Mouse (Mus musculus) liver, embryonic 13.5 days (tissue): Measurements from ENCODE around the gene Msl1. TPM values are rescaled to one million over a fixed set of nuclear protein-coding genes. Genes with fewer than 3 reads are reported as not detected.

ENCODE experiments used
- ATAC-seq: fragments of 200-750 bp; cut with Nextera tagmentation; 2 replicates; pipeline ENCODE4 v1.8.0; 2017; ENCODE audit warnings: low read depth, mild to moderate bottlenecking, moderate number of reproducible peaks, moderate library complexity
- DNase-seq: peaks from one replicate; pipeline ENCODE4 v3.0.0; 2022
- H3K27ac ChIP-seq: fragments of 300-500 bp; sonication (generic); 2 replicates; pipeline ENCODE4 v1.5.1; 2015; ENCODE audit warnings: moderate library complexity, mild to moderate bottlenecking, inconsistent platforms
- H3K27me3 ChIP-seq: fragments of 300-500 bp; sonication (generic); 2 replicates; pipeline ENCODE4 v1.6.1; 2015; ENCODE audit warnings: mild to moderate bottlenecking, inconsistent platforms
- H3K36me3 ChIP-seq: fragments of 300-500 bp; sonication (generic); 2 replicates; pipeline ENCODE4 v1.6.1; 2015; ENCODE audit warnings: mild to moderate bottlenecking, inconsistent platforms
- H3K4me1 ChIP-seq: fragments of 300-500 bp; sonication (generic); replicated peaks from 2 replicates; pipeline ENCODE4 v1.6.1; 2015; ENCODE audit warnings: inconsistent platforms
- H3K4me2 ChIP-seq: fragments of 300-500 bp; sonication (generic); 2 replicates; pipeline ENCODE4 v1.6.1; 2015; ENCODE audit warnings: inconsistent platforms, mild to moderate bottlenecking, moderate library complexity
- H3K4me3 ChIP-seq: fragments of 300-500 bp; sonication (generic); replicated peaks from 2 replicates; pipeline ENCODE4 v1.5.1; 2015; ENCODE audit warnings: mild to moderate bottlenecking, inconsistent platforms
- H3K9ac ChIP-seq: fragments of 300-500 bp; sonication (generic); 2 replicates; pipeline ENCODE4 v1.6.1; 2015; ENCODE audit warnings: mild to moderate bottlenecking, inconsistent platforms
- H3K9me3 ChIP-seq: fragments of 300-500 bp; sonication (generic); replicated peaks from 2 replicates; pipeline ENCODE4 v1.6.1; 2016; ENCODE audit warnings: inconsistent platforms
- WGBS: fragments of 180-500 bp; shearing (Covaris S2); methylation state at CpG from one replicate; pipeline ENCODE4 v1.1.7; 2015; ENCODE audit not compliant: insufficient replicate concordance; 5-methylcytosine and 5-hydroxymethylcytosine counted together
- polyA plus RNA-seq: library from polyadenylated mRNA; unstranded; fragments of >200 nt; fragmentation: Nextera tagmentation; extraction: Ambion mirVana; gene quantifications from 2 replicates; pipeline ENCODE4 v1.2.1, GENCODE M21; 2015

Msl1 gene
- polyA plus RNA-seq, 1 experiment from 2014 or later, result 6.8 TPM

- Histone ChIP-seq H3K4me2 (peak overlapping the region; percentile 69), H3K9ac (peak overlapping the region; percentile 72), H3K27ac (peak overlapping the region; percentile 93), H3K9me3 (no peaks in the 10 kb centered on the region), H3K36me3 (peaks cover 24% of the 10 kb centered on the region), H3K27me3 (no peaks in the 10 kb centered on the region), H3K4me3 (no peak overlapping the region), H3K4me1 (peaks cover 98% of the 10 kb centered on the region)
- DNase-seq (no peak), ATAC-seq (no peak)
- 78% methylated on average over 10 of the region's 10 CpGs for WGBS
Measured at GRCm38 (mm10) chr11:98752562-98753140, 42.7 kb upstream of the Msl1 start.

- H3K27ac ChIP-seq, result peak overlapping the region; percentile 93
- H3K36me3 ChIP-seq, result peaks cover 28% of the 10 kb centered on the region
- ATAC-seq (no peak), DNase-seq (no peak)
- H3K4me2 ChIP-seq, result no peak overlapping the region
- H3K27me3 ChIP-seq, result no peaks in the 10 kb centered on the region
- peaks cover 92% of the 10 kb centered on the region for H3K4me1 ChIP-seq
- H3K4me3 ChIP-seq, result no peak overlapping the region
- WGBS, result 89% methylated on average over 5 of the region's 5 CpGs
- H3K9me3 ChIP-seq, result no peaks in the 10 kb centered on the region
- peak overlapping the region; percentile 53; the same call in 1 of the 2 replicates for H3K9ac ChIP-seq
Measured at GRCm38 (mm10) chr11:98753264-98753663, 42.1 kb upstream of the Msl1 start.

- Histone ChIP-seq H3K4me1 (peaks cover 83% of the 10 kb centered on the region), H3K4me3 (no peak overlapping the region), H3K27ac (peak overlapping the region; percentile 93), H3K36me3 (peaks cover 33% of the 10 kb centered on the region), H3K27me3 (no peaks in the 10 kb centered on the region), H3K4me2 (peak overlapping the region; percentile 29), H3K9ac (peak overlapping the region; percentile 53), H3K9me3 (no peaks in the 10 kb centered on the region)
- DNase-seq (no peak), ATAC-seq (no peak)
- 33% methylated on average over 9 of the region's 9 CpGs for WGBS
Measured at GRCm38 (mm10) chr11:98754151-98754620, 41.1 kb upstream of the Msl1 start.

GRCm38 (mm10) chr11:98754621-98755181 lies 40.6 kb upstream of the Msl1 start:
- Histone ChIP-seq H3K27me3 (no peaks in the 10 kb centered on the region), H3K4me2 (peak overlapping the region; percentile 32), H3K4me3 (no peak overlapping the region), H3K9me3 (no peaks in the 10 kb centered on the region), H3K9ac (peak overlapping the region; percentile 53), H3K4me1 (peaks cover 78% of the 10 kb centered on the region), H3K36me3 (peaks cover 33% of the 10 kb centered on the region), H3K27ac (peak overlapping the region; percentile 93)
- WGBS, result 15% methylated on average over 7 of the region's 7 CpGs
- ATAC-seq, result peak; percentile 35
- peak; percentile 67 for DNase-seq

GRCm38 (mm10) chr11:98755726-98756380 lies 39.5 kb upstream of the Msl1 start:
- ATAC-seq (peak; percentile 31), DNase-seq (no peak)
- Histone ChIP-seq H3K27me3 (no peaks in the 10 kb centered on the region), H3K9ac (peak overlapping the region; percentile 60), H3K4me2 (peak overlapping the region; percentile 50), H3K4me1 (peaks cover 66% of the 10 kb centered on the region), H3K27ac (peak overlapping the region; percentile 93), H3K36me3 (peaks cover 45% of the 10 kb centered on the region), H3K4me3 (no peak overlapping the region; the same call in 1 of the 2 replicates), H3K9me3 (no peaks in the 10 kb centered on the region)
- 56% methylated on average over 6 of the region's 6 CpGs for WGBS

- peak overlapping the region; percentile 93 for H3K27ac ChIP-seq
- H3K4me1 ChIP-seq, result peaks cover 58% of the 10 kb centered on the region
- H3K9ac ChIP-seq, result peak overlapping the region; percentile 60; the same call in 1 of the 2 replicates
- no peaks in the 10 kb centered on the region for H3K9me3 ChIP-seq
- no peaks in the 10 kb centered on the region for H3K27me3 ChIP-seq
- H3K36me3 ChIP-seq, result peaks cover 53% of the 10 kb centered on the region
- no peak overlapping the region for H3K4me3 ChIP-seq
- peak overlapping the region; percentile 50 for H3K4me2 ChIP-seq
- WGBS, result 48% methylated on average over 12 of the region's 12 CpGs
- ATAC-seq (peak; percentile 67), DNase-seq (no peak)
Measured at GRCm38 (mm10) chr11:98756711-98757110, 38.6 kb upstream of the Msl1 start.

- Histone ChIP-seq H3K4me1 (peaks cover 49% of the 10 kb centered on the region), H3K27me3 (no peaks in the 10 kb centered on the region), H3K36me3 (peaks cover 74% of the 10 kb centered on the region), H3K4me2 (no peak overlapping the region), H3K4me3 (no peak overlapping the region), H3K27ac (no peak overlapping the region), H3K9ac (no peak overlapping the region), H3K9me3 (no peaks in the 10 kb centered on the region)
- 85% methylated on average over 4 of the region's 4 CpGs for WGBS
- DNase-seq, result no peak
- ATAC-seq, result no peak
Measured at GRCm38 (mm10) chr11:98761939-98762338, 33.4 kb upstream of the Msl1 start.

- ATAC-seq (no peak), DNase-seq (no peak)
- no peaks in the 10 kb centered on the region for H3K27me3 ChIP-seq
- 69% methylated on average over 17 of the region's 17 CpGs for WGBS
- H3K4me3 ChIP-seq, result no peak overlapping the region
- peaks cover 64% of the 10 kb centered on the region for H3K36me3 ChIP-seq
- H3K9ac ChIP-seq, result no peak overlapping the region
- no peak overlapping the region for H3K4me2 ChIP-seq
- H3K27ac ChIP-seq, result peak overlapping the region; percentile 32; the same call in 1 of the 2 replicates
- peaks cover 54% of the 10 kb centered on the region for H3K4me1 ChIP-seq
- H3K9me3 ChIP-seq, result no peaks in the 10 kb centered on the region
Measured at GRCm38 (mm10) chr11:98762756-98763501, 32.4 kb upstream of the Msl1 start.

GRCm38 (mm10) chr11:98763502-98763861 lies 31.8 kb upstream of the Msl1 start:
- DNase-seq (no peak), ATAC-seq (no peak)
- Histone ChIP-seq H3K9ac (no peak overlapping the region), H3K4me3 (no peak overlapping the region), H3K9me3 (no peaks in the 10 kb centered on the region), H3K4me2 (no peak overlapping the region), H3K27me3 (no peaks in the 10 kb centered on the region), H3K36me3 (peaks cover 60% of the 10 kb centered on the region), H3K4me1 (peaks cover 59% of the 10 kb centered on the region), H3K27ac (peak overlapping the region; percentile 32; the same call in 1 of the 2 replicates)
- 83% methylated on average over 8 of the region's 8 CpGs for WGBS

- Histone ChIP-seq H3K27ac (peak overlapping the region; percentile 32), H3K9me3 (no peaks in the 10 kb centered on the region), H3K36me3 (peaks cover 58% of the 10 kb centered on the region), H3K27me3 (no peaks in the 10 kb centered on the region), H3K4me3 (no peak overlapping the region), H3K4me2 (no peak overlapping the region), H3K9ac (no peak overlapping the region), H3K4me1 (peaks cover 65% of the 10 kb centered on the region)
- ATAC-seq (no peak), DNase-seq (no peak)
- 79% methylated on average over 18 of the region's 18 CpGs for whole genome bisulfite sequencing
Measured at GRCm38 (mm10) chr11:98764091-98764490, 31.2 kb upstream of the Msl1 start.

- H3K36me3 ChIP-seq, result peaks cover 62% of the 10 kb centered on the region
- peaks cover 72% of the 10 kb centered on the region for H3K4me1 ChIP-seq
- no peak for ATAC-seq
- no peak for DNase-seq
- no peak overlapping the region for H3K4me3 ChIP-seq
- no peaks in the 10 kb centered on the region for H3K27me3 ChIP-seq
- no peaks in the 10 kb centered on the region for H3K9me3 ChIP-seq
- no peak overlapping the region for H3K9ac ChIP-seq
- H3K27ac ChIP-seq, result peak overlapping the region; percentile 66; the same call in 1 of the 2 replicates
- no peak overlapping the region for H3K4me2 ChIP-seq
Measured at GRCm38 (mm10) chr11:98764746-98765145, 30.6 kb upstream of the Msl1 start.
